Mouse (Mus musculus) induced T-regulatory cell, adult 2 months (primary cell): ENCODE data around the gene Edn2.

ENCODE experiments used
- DNase-seq: peaks from one replicate; pipeline ENCODE4 v3.0.0-alpha.2; 2012; ENCODE audit warnings: low read depth

The Edn2 gene

GRCm38 (mm10) chr4:120158714-120159310 lies 2.2 kb upstream of the Edn2 start:
- no peak for DNase-seq

- no peak for DNase-seq
These were observed 1.6 kb downstream of the Edn2 start for GRCm38 (mm10) chr4:120162586-120162985.

GRCm38 (mm10) chr4:120163242-120163641 lies 2.2 kb downstream of the Edn2 start:
- no peak for DNase-seq

GRCm38 (mm10) chr4:120164316-120164715 lies 3.3 kb downstream of the Edn2 start:
- no peak for DNase-seq

- no peak for DNase-seq
These were observed 6.8 kb downstream of the Edn2 start for GRCm38 (mm10) chr4:120167778-120168177.

GRCm38 (mm10) chr4:120168346-120168745 lies 7.3 kb downstream of the Edn2 start:
- no peak for DNase-seq

- DNase-seq = no peak
These were observed 9.5 kb downstream of the Edn2 start for GRCm38 (mm10) chr4:120170387-120170936.

- DNase-seq = no peak
These were observed 11.2 kb downstream of the Edn2 start for GRCm38 (mm10) chr4:120172050-120172684.

GRCm38 (mm10) chr4:120179123-120179522 lies 18.1 kb downstream of the Edn2 start:
- no peak for DNase-seq

- DNase-seq = no peak
These were observed 19.5 kb downstream of the Edn2 start for GRCm38 (mm10) chr4:120180535-120180934.

- DNase-seq = no peak
These were observed 23.5 kb downstream of the Edn2 start for GRCm38 (mm10) chr4:120184374-120184991.

- DNase-seq = no peak
These were observed 25.4 kb downstream of the Edn2 start for GRCm38 (mm10) chr4:120186441-120186840.

- DNase-seq = no peak
These were observed 25.9 kb downstream of the Edn2 start for GRCm38 (mm10) chr4:120186934-120187333.

- no peak for DNase-seq
These were observed 27.2 kb downstream of the Edn2 start for GRCm38 (mm10) chr4:120188204-120188603.

- DNase-seq = no peak
These were observed 27.7 kb downstream of the Edn2 start for GRCm38 (mm10) chr4:120188651-120189161.

- DNase-seq = no peak
These were observed 28.9 kb downstream of the Edn2 start for GRCm38 (mm10) chr4:120189941-120190340.

GRCm38 (mm10) chr4:120191987-120192386 lies 31.0 kb downstream of the Edn2 start:
- no peak for DNase-seq

GRCm38 (mm10) chr4:120194026-120194425 lies 33.0 kb downstream of the Edn2 start:
- DNase-seq = no peak

- DNase-seq = no peak
These were observed 34.0 kb downstream of the Edn2 start for GRCm38 (mm10) chr4:120194965-120195364.

- no peak for DNase-seq
These were observed 38.3 kb downstream of the Edn2 start for GRCm38 (mm10) chr4:120199184-120199885.

GRCm38 (mm10) chr4:120200551-120201266 lies 39.7 kb downstream of the Edn2 start:
- no peak for DNase-seq
